Mouse (Mus musculus) yolk sac, embryonic 10.5 days (tissue): ENCODE results near the gene Ccdc97.

Source experiments
- DNase-seq: peaks from one replicate; pipeline ENCODE4 v3.0.0-alpha.2; 2017; ENCODE audit warnings: low spot score

The Ccdc97 gene

DNA sequence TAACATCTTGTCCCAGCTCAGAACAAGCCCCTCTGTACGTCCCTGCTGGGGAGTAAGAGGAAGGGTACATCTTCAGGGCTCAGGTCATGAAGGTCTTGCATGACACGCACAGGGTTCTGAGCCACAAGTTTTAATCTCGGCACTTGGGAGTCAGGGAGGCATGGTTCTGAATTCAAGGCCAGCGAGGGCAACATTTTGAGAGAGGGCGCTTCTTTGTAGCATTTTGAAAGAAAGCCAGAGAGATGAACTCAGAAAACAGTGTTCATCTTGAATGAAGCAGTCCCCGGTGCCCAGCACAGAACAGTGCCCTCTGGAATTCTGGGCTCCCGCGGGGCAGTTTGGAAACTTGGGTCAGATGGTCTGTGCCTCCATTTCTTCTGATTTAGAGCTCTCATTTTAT, 52.5 kb downstream of the Ccdc97 start:
- DNase-seq = no peak
